Mouse (Mus musculus) kidney, postnatal 14 days (tissue): Measurements from ENCODE around the gene Map6.

Experiments
- DNase-seq: peaks from one replicate; pipeline ENCODE4 v3.0.0; 2022; ENCODE audit warnings: mixed read lengths

Map6 gene

DNA sequence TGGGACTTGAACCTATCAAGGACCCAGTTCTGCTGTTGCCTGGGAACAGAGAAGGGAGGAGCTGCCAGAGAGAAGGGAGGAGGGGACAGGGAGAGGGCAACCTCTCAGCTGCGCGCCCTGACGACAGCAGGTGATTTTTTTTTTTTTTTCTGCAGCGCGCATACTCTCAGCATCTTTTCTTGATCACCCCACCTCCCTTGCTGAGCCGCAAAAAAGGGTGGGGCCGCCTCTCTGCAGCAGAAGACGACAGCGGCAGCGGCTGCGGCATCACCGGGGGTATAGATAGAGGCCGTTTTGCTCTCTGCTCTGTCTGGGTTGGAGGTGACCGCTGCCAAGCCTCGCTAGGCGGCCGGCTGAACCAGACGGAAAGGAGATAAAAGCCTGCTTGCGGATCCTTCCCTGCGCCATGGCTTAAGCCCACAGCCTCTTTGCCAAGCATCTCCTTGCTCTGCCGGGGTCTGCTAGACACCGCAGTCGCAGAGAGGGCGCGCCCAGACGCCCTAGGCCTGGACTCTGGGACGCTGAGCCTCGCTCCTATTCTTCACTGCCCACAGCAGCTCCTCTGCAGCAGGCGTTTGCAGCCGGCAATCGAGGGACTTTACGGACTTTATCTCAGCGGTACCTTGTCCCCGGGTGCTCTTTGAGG is at the start of gene Map6:
Map6 (plus strand) TSS at position 197 of the 646 bp plus-strand sequence.
- DNase-seq = no peak

DNA sequence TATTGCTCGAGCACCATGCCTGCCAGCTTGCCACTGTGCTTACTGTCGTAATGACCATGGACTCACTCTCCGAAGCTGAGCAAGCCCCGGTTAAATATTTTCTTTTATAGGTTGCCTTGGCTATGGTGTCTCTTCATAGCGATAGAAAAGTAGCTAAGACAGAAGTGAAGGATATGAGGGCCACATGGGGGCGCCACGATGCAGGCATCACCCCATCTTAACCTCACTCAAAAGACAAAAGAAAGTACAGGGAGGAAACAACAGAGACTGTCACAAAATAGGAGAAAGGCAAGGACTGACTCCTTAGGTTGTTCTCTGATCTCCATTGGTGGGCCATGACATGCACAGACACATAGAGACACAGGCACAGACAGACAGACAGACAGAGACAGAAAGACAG is 43.0 kb upstream of the Map6 start:
- DNase-seq = peak; percentile 28

DNA sequence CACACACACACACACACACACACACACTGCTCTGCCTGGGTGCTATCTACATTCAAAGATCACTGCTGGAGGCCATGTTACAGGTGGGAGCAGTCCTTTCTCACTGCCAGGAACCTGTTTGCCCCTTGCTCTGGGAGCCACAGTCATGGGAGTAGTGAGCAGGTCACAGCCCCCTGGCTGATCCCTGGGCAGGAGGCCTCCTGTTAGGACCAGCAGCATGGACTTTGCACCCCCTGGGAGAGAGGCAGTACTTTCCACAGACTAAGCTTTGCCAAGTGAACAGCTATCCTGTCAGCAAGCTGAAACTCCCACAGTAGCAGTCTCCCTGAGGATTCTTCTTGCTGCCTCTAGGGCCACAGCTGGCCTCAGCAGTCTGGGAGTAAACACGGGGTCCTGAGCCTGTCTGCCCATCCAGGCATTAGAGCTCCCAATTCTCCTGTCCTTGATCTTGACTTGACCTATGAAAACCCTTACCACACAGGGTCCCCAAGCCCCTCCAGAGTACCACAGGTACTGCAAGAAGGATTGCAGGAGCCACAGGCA is 42.5 kb upstream of the Map6 start:
- DNase-seq = peak; percentile 87

DNA sequence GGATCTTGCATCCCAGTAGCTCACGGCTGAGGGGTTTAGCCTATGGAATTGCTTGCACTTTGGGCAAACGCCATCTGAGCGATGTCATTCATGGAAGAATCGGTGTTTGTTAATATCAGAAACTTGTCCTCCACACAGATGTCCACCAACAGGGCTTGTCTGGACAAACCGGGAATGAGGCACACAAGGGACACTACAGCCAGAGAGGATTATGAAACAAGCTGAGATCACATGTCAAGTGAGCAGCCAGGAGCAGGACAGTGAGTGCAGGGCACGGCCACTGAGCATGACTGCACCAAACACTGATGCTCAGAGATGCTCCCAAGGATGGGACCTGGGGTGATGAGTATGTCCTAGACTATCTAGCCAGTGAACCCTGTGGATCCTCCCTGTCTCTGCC is 41.8 kb upstream of the Map6 start:
- DNase-seq = peak; percentile 27

GRCm38 (mm10) chr7:99226662-99227061 is 40.6 kb upstream of the Map6 start:
- DNase-seq = no peak

DNA sequence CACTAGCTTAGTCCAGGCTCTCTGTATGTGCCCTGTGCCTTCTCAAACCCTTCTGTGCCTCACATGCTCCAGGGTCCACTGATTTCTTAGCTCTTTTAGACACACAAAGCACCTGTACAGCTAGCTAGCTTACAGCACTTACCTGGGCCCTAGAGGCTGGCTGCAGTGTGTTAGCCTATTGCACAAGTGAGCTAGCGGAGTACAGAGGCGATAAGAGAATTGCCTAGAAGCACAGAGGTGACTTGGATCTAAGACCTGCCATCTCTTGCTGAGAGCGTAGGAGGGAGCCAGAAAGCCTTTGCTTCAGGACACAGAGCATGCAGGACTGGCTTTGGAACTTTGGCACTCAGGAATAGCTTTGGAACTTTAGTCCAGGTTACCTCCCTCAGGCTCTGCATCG is 40.0 kb upstream of the Map6 start:
- no peak for DNase-seq

GRCm38 (mm10) chr7:99228825-99229224 is 38.4 kb upstream of the Map6 start:
- no peak for DNase-seq

DNA sequence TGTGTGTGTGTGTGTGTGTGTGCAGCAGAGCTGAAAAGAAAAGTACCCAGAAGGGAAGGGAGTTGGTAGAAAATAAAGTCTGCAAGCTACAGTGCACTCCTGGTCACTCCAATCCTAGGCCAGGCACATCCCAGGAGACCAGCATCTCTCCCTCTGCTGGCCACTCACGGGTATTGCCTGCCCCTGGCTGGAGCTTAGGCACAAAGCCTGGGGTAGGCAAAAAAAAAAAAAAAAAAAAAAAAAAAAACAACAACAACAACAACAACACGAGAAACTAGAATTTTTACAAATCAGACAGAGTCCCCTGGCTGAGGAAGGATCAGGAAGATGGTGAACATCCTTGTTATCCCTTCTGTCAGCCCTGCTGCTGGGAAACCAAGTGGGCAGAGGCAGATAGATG is 37.8 kb upstream of the Map6 start:
- DNase-seq = peak; percentile 58

GRCm38 (mm10) chr7:99230061-99230747 is 37.0 kb upstream of the Map6 start:
- peak; percentile 47 for DNase-seq

DNA sequence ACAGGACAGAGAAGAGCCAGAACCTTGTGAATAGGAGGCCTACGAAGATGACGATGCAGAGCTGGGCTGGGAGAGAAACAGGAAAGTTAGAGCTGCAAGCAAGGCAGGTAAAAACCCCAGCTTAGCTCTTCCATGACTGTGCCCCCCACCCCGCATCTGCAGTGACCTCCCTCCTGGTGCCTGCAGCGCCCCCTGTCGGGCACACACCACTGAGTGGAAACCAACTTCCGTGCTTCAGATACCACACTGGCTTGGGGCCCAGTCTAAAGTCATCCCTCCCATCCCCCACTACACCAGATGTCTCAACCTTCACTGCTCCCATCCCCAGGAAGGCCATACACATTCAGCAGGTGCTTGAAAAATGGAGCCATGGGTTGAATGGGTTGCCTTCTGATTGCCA is 34.7 kb upstream of the Map6 start:
- DNase-seq = no peak

- DNase-seq = no peak
Measured at GRCm38 (mm10) chr7:99234916-99235315, 32.3 kb upstream of the Map6 start.

- DNase-seq = no peak
Measured at GRCm38 (mm10) chr7:99235657-99236056, 31.6 kb upstream of the Map6 start.

DNA sequence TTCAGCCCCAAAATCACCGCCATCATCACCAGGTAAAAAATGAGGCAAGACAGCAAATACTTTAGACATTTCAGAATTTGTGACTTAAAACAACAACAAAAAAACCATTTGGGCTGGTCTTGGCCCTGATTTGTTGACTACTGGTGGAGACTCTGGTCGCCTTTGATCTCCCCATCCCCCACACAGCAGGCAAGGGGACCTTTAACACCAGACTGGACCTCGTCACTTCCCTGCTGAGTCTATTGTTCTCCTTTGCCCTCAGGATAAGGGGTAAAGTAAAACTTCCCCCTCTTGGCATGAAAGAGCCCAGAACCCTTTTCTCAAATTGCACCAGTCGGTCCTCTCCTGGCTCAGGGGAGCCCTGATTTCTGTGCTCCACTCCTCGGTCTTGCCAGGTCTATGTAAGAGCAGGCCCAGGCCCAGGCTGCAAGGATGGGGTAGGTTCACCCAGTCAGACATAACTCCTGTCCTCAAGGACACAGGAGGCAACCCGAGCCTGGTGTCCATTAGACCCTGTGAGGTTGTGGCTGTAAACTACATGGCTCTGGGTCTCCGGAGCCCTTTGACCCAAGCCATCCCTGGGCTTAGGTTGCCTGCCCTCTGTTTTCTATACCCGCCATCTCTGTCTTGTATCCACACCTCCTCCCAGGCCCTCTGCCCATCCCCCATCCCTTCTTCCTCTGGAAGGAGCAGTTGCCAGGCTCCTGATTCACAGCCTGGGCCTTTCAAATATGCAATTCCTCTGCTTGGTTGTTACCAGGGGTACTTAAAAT is 30.2 kb upstream of the Map6 start:
- no peak for DNase-seq

GRCm38 (mm10) chr7:99238417-99238816 is 28.8 kb upstream of the Map6 start, which contains the start of gene Mogat2:
Gene Mogat2 (minus strand): TSS chr7:99238619.
- peak; percentile 48 for DNase-seq

GRCm38 (mm10) chr7:99242097-99242496 is 25.1 kb upstream of the Map6 start:
- DNase-seq = no peak

DNA sequence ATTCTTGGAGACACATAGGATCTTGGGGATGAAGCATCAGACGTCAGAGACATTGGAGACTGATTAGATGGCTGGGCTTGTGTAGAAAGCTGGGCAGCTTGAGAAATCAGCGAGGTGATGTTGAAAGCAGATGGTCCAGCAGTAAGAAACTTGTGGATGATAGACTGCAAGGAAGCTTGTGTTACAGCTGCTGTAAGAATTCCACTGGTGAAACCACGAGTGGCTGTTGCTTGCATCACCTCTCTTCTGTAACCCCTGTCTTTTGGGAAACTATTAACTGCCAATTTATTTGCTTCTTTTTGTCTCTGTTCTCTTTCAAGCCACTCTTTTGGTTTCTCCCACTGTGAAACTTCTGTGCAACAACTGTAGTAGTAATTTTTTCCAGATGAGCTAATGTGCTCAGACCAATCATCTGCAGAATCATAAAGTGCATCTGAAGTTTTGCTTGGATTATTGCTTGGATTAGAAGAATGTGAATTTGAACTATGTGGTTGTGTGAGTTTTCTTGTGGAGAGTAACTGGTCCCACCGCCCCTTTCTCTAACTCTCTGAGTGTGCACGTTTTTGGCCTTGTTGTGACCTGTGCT is 19.0 kb upstream of the Map6 start:
- no peak for DNase-seq

DNA sequence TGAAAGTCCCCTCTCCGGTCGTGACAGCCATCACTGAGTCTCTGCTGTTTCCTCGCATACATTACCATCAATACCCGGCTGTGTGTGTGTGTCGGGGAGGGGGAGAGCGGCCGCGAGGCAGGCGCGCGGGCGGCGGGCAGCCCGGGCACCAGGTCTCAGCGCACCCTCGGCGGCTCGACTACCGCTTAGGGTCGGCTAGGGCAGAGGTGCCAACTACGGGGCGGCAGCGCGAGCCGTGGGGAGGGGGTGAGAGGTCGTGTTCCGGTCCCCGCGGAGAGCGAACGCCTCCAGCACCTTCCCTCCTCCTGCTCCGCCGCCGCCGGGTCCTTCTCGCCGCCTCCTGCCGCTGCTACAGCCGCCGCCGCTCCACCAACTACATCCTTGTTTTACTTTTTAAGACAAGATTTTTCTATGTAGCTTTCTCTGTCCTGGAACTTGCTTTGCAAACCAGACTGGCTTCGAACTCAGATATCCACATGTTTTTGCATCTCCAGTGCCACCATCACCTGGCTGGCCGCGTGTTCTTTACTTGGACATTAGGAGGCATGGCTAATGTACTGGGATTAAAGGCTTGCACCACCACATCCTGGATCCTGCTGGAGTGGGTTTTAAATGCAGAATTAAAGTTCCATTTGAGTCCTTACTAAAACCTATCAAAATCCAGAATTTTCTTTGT is 18.2 kb upstream of the Map6 start:
- no peak for DNase-seq

DNA sequence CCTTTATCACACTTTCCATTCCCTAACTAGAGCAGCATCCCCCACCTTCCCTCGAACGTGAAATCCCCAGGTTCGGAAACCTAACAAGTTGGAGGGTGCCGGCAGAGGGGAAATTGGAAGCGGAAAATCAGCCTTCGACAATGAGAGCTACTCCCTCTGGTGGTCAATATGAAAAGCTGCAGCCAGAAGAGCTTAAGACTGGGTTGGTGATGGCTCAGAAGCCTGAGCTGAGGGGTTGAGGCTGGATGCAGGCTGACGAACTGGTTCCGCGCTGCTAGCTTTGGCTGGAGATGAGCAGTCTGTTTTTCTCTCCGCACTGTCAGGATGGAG is 17.7 kb upstream of the Map6 start:
- peak; percentile 54 for DNase-seq

- no peak for DNase-seq
Measured at GRCm38 (mm10) chr7:99250386-99250785, 16.9 kb upstream of the Map6 start.

GRCm38 (mm10) chr7:99255006-99255405 is 12.2 kb upstream of the Map6 start:
- DNase-seq = no peak

- no peak for DNase-seq
Measured at GRCm38 (mm10) chr7:99261900-99262299, 5.3 kb upstream of the Map6 start.

GRCm38 (mm10) chr7:99263509-99263908 is 3.7 kb upstream of the Map6 start:
- DNase-seq = no peak

- DNase-seq = no peak
Measured at GRCm38 (mm10) chr7:99264597-99264996, 2.6 kb upstream of the Map6 start.
